Mouse (Mus musculus) forebrain, embryonic 13.5 days (tissue): ENCODE measurements around the gene Stradb. TPM values are rescaled to one million over a fixed set of nuclear protein-coding genes. Genes with fewer than 3 reads are reported as not detected.

ENCODE experiments used
- ATAC-seq: fragments of 200-750 bp; cut with Nextera tagmentation; 2 replicates; pipeline ENCODE4 v1.8.0; 2017
- H3K27ac ChIP-seq: fragments of 300-500 bp; sonication (generic); 2 replicates; pipeline ENCODE4 v1.5.1; 2015; ENCODE audit warnings: inconsistent platforms, mild to moderate bottlenecking, moderate library complexity
- H3K27me3 ChIP-seq: fragments of 300-500 bp; sonication (generic); 2 replicates; pipeline ENCODE4 v1.6.1; 2015; ENCODE audit warnings: mild to moderate bottlenecking, inconsistent platforms
- H3K36me3 ChIP-seq: fragments of 300-500 bp; sonication (generic); 2 replicates; pipeline ENCODE4 v1.6.1; 2015; ENCODE audit warnings: mild to moderate bottlenecking, inconsistent platforms; ENCODE audit not compliant: poor library complexity, severe bottlenecking
- H3K4me1 ChIP-seq: fragments of 300-500 bp; sonication (generic); 2 replicates; pipeline ENCODE4 v1.6.1; 2015; ENCODE audit warnings: inconsistent platforms
- H3K4me2 ChIP-seq: fragments of 300-500 bp; sonication (generic); 2 replicates; pipeline ENCODE4 v1.6.1; 2015; ENCODE audit warnings: inconsistent platforms, mild to moderate bottlenecking, moderate library complexity
- H3K4me3 ChIP-seq: fragments of 300-500 bp; sonication (generic); 2 replicates; pipeline ENCODE4 v1.5.1; 2015; ENCODE audit warnings: mild to moderate bottlenecking, inconsistent platforms
- H3K9ac ChIP-seq: fragments of 300-500 bp; sonication (generic); 2 replicates; pipeline ENCODE4 v1.6.1; 2015; ENCODE audit warnings: mild to moderate bottlenecking, inconsistent platforms
- H3K9me3 ChIP-seq: fragments of 300-500 bp; sonication (generic); replicated peaks from 2 replicates; pipeline ENCODE4 v1.6.1; 2016; ENCODE audit warnings: inconsistent platforms
- WGBS: fragments of 180-500 bp; shearing (Covaris S2); methylation state at CpG from one replicate; pipeline ENCODE4 v1.1.7; 2015; 5-methylcytosine and 5-hydroxymethylcytosine counted together
- polyA plus RNA-seq: library from polyadenylated mRNA; unstranded; fragments of >200 nt; fragmentation: Nextera tagmentation; extraction: Ambion mirVana; gene quantifications from 2 replicates; pipeline ENCODE4 v1.2.1, GENCODE M21; 2015

Stradb gene
- polyA plus RNA-seq, 1 experiment from 2014 or later, result 62.7 TPM

DNA sequence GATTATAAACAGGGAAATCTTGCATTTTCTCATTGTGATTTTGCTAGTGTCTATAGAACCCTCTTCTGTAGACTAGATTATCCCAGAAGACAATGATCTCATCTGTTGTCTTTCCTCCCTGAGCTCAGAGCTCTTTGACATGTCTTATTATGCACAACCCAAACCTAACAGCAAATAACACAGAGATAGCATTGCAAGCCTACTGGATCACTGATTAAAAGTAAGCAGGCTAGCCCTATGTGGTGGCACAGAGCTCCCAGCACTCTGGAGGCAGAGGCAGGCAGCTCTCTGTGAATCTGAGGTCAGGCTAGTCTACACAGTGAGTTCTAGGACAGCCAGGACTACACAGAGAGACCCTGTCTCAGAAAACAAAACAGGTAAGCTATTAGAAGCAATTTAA lies 10.5 kb upstream of the Stradb start:
- Histone ChIP-seq H3K27me3 (no peaks in the 10 kb centered on the region), H3K36me3 (no peaks in the 10 kb centered on the region), H3K4me3 (no peak overlapping the region), H3K27ac (no peak overlapping the region), H3K9ac (no peak overlapping the region), H3K9me3 (no peaks in the 10 kb centered on the region), H3K4me1 (no peaks in the 10 kb centered on the region), H3K4me2 (no peak overlapping the region)
- no peak for ATAC-seq

DNA sequence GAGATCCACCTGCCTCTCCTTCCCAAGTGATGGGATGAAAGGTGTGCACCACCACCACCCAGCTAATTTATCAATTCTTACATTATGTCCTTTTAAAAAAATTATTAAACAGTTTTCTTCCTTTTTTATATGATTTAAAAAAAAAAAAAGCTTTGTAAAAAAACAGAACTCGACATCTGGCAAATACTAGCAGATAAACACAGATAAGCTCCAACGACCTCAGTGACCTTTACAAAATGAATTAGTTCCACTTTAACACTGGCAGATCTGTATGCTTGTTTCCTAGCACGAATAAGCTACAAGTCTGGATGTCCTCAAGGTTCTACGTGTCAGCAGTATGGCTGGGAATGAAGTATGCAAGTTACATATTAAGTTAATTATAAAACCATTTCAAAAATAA lies 5.8 kb upstream of the Stradb start:
- Histone ChIP-seq H3K27ac (no peak overlapping the region), H3K9ac (no peak overlapping the region), H3K4me3 (no peak overlapping the region), H3K27me3 (no peaks in the 10 kb centered on the region), H3K4me2 (no peak overlapping the region), H3K36me3 (no peaks in the 10 kb centered on the region), H3K9me3 (no peaks in the 10 kb centered on the region), H3K4me1 (peaks cover 41% of the 10 kb centered on the region)
- ATAC-seq, result no peak
- 63% methylated on average over 4 of the region's 4 CpGs for WGBS

DNA sequence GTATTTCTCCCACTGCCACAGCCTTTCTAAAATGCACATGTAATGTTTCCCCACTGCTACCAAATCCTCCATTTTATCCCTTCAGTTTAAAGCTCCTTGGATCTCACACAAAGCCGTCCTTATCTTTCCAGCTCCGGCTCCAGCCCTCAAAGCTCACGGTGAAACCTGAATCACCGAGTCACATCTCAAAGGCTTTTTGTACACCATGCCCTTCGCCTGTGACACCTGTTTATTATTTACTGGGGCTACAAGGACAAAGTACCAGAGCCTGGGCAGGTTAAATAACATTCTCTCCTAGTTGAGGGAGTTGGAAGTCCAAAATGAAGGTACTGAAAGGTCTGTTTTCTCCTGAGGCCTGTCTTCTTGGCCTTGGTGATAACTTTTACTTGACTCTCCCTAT lies 3.3 kb upstream of the Stradb start:
- peaks cover 46% of the 10 kb centered on the region for H3K4me1 ChIP-seq
- H3K27me3 ChIP-seq, result no peaks in the 10 kb centered on the region
- H3K4me2 ChIP-seq, result no peak overlapping the region
- no peaks in the 10 kb centered on the region for H3K36me3 ChIP-seq
- 69% methylated on average over 5 of the region's 5 CpGs for WGBS
- ATAC-seq, result no peak
- no peak overlapping the region for H3K4me3 ChIP-seq
- H3K9ac ChIP-seq, result no peak overlapping the region
- H3K27ac ChIP-seq, result no peak overlapping the region
- no peaks in the 10 kb centered on the region for H3K9me3 ChIP-seq

- no peak overlapping the region for H3K9ac ChIP-seq
- peak overlapping the region; percentile 13 for H3K4me2 ChIP-seq
- WGBS, result 82% methylated on average over 6 of the region's 6 CpGs
- no peaks in the 10 kb centered on the region for H3K36me3 ChIP-seq
- H3K9me3 ChIP-seq, result no peaks in the 10 kb centered on the region
- peaks cover 46% of the 10 kb centered on the region for H3K4me1 ChIP-seq
- H3K27ac ChIP-seq, result no peak overlapping the region
- ATAC-seq, result no peak
- no peak overlapping the region for H3K4me3 ChIP-seq
- no peaks in the 10 kb centered on the region for H3K27me3 ChIP-seq
These were observed 2.2 kb upstream of the Stradb start for GRCm38 (mm10) chr1:58971097-58971496.

- no peak; the same call in 1 of the 2 replicates for ATAC-seq
- Histone ChIP-seq H3K27ac (peak overlapping the region; percentile 76), H3K4me1 (peaks cover 46% of the 10 kb centered on the region)
These were observed 414 bp upstream of the Stradb start for GRCm38 (mm10) chr1:58972851-58973365.

GRCm38 (mm10) chr1:58982276-58982675 lies 9.0 kb downstream of the Stradb start:
- Histone ChIP-seq H3K36me3 (peaks cover 41% of the 10 kb centered on the region), H3K4me3 (no peak overlapping the region), H3K27me3 (no peaks in the 10 kb centered on the region), H3K27ac (no peak overlapping the region), H3K9ac (no peak overlapping the region), H3K4me2 (no peak overlapping the region), H3K4me1 (no peaks in the 10 kb centered on the region), H3K9me3 (no peaks in the 10 kb centered on the region)
- no peak for ATAC-seq
- WGBS, result 83% methylated on average over 3 of the region's 3 CpGs

More at GRCm38 (mm10) chr1:58972851-58973365, 414 bp upstream of the Stradb start:
- WGBS, result under 1% methylated on average over 28 of the region's 28 CpGs
- Histone ChIP-seq H3K27me3 (no peaks in the 10 kb centered on the region), H3K9me3 (no peaks in the 10 kb centered on the region), H3K4me2 (peak overlapping the region; percentile 87), H3K9ac (peak overlapping the region; percentile 83), H3K4me3 (peak overlapping the region; percentile 77), H3K36me3 (no peaks in the 10 kb centered on the region; the same call in 1 of the 2 replicates)

GRCm38 (mm10) chr1:58984586-58984985 lies 11.3 kb downstream of the Stradb start:
- no peak overlapping the region for H3K4me3 ChIP-seq
- no peak for ATAC-seq
- H3K4me2 ChIP-seq, result no peak overlapping the region
- H3K36me3 ChIP-seq, result peaks cover 52% of the 10 kb centered on the region
- no peak overlapping the region for H3K9ac ChIP-seq
- no peaks in the 10 kb centered on the region for H3K9me3 ChIP-seq
- H3K27me3 ChIP-seq, result no peaks in the 10 kb centered on the region
- 87% methylated on average over 5 of the region's 5 CpGs for WGBS
- H3K4me1 ChIP-seq, result no peaks in the 10 kb centered on the region
- H3K27ac ChIP-seq, result no peak overlapping the region

DNA sequence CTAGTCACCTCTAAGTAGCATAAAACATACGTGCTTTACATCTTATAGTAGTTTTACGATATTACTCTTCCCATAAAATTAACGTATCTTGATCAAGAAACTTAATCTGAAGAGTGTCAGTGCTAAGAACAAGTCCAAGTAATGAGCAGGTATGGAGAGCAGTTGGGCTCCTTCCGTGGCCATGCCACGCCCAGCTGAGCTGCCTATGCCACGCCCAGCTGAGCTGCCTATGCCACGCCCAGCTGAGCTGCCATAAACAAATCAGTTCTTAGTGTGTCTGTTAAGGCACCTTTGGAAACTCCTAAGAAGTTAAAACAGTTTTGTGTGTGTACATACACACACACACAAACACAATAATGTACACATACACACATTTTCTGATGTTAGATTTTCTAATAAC lies 19.8 kb downstream of the Stradb start:
- Histone ChIP-seq H3K27ac (no peak overlapping the region), H3K27me3 (no peaks in the 10 kb centered on the region), H3K36me3 (peaks cover 46% of the 10 kb centered on the region), H3K4me1 (no peaks in the 10 kb centered on the region), H3K4me2 (no peak overlapping the region), H3K4me3 (no peak overlapping the region), H3K9ac (no peak overlapping the region), H3K9me3 (no peaks in the 10 kb centered on the region)
- WGBS, result 91% methylated on average over 7 of the region's 7 CpGs
- ATAC-seq, result no peak

DNA sequence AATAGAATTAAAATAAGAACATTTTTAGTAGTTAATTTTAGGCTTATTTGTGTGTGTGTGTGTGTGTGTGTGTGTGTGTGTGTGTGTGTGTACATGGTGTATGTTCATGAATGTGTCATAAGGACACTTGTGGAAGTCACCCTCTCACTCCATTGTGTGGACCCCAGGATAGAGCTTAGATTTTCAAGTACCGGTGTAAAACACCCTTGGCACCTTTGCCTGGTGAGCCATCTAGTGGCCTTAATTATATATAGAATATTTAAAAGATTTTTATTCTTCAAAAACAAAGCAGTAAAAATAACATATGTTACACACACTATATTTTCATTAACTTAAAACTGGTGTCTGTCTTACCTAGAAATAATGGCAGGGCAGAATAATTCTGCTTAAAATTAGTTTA lies 20.4 kb downstream of the Stradb start:
- 24% methylated on average over 1 of the region's 1 CpGs for WGBS
- Histone ChIP-seq H3K27ac (no peak overlapping the region), H3K4me1 (no peaks in the 10 kb centered on the region), H3K4me3 (no peak overlapping the region), H3K9me3 (no peaks in the 10 kb centered on the region), H3K4me2 (no peak overlapping the region), H3K36me3 (peaks cover 41% of the 10 kb centered on the region), H3K27me3 (no peaks in the 10 kb centered on the region), H3K9ac (no peak overlapping the region)
- ATAC-seq, result no peak

DNA sequence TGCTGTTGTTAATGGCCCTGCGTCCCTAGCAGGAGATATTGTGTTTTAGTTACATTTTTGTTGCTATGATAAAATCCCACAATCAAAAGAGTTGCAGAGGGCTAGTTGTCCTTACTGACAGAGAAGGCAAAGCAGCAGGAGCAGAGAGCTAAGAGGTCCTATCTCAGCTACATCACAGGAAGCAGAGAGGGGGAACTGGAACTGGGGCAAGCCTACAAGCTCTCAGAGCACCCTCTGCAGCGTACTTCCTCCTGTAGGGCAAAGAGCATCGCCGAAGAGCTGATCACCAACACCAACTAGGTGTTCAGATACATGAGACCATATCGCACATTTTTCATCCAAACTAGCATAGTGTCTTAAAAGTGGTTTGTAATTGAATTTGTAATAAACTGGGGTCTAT lies 22.0 kb downstream of the Stradb start:
- Histone ChIP-seq H3K4me3 (no peak overlapping the region), H3K27me3 (no peaks in the 10 kb centered on the region), H3K4me2 (no peak overlapping the region), H3K9ac (no peak overlapping the region), H3K36me3 (peaks cover 35% of the 10 kb centered on the region), H3K4me1 (no peaks in the 10 kb centered on the region), H3K9me3 (no peaks in the 10 kb centered on the region), H3K27ac (no peak overlapping the region)
- 92% methylated on average over 5 of the region's 5 CpGs for WGBS
- ATAC-seq, result no peak

GRCm38 (mm10) chr1:59009250-59009649 lies 35.9 kb downstream of the Stradb start:
- no peak overlapping the region for H3K4me3 ChIP-seq
- no peaks in the 10 kb centered on the region for H3K36me3 ChIP-seq
- H3K27me3 ChIP-seq, result no peaks in the 10 kb centered on the region
- whole genome bisulfite sequencing, result 50% methylated on average over 4 of the region's 4 CpGs
- no peak overlapping the region for H3K4me2 ChIP-seq
- ATAC-seq, result no peak
- H3K27ac ChIP-seq, result no peak overlapping the region
- H3K9me3 ChIP-seq, result no peaks in the 10 kb centered on the region
- H3K4me1 ChIP-seq, result no peaks in the 10 kb centered on the region
- no peak overlapping the region for H3K9ac ChIP-seq

DNA sequence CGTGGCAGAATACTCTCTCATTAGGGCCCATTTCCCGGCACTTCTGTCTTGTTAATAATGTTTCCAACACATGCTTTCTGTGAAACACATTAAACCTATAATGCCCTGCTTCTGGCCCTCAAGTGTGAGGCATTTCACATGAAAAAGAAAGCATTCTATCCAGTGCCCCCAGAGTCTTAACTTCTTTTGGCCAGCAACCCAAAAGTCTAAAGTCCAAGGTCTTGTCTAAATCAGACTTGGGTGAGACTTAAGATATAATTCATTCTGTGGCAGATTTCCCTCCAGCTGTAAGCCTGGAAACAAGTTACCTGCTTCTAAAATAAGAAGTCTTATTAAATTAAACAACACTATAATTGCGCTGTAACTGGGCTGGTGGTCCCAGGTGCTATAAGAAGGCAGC lies 48.2 kb downstream of the Stradb start:
- H3K36me3 ChIP-seq, result no peaks in the 10 kb centered on the region
- H3K4me1 ChIP-seq, result no peaks in the 10 kb centered on the region
- H3K4me3 ChIP-seq, result no peak overlapping the region
- no peak overlapping the region for H3K9ac ChIP-seq
- ATAC-seq, result no peak
- 73% methylated on average over 3 of the region's 3 CpGs for WGBS
- no peak overlapping the region for H3K27ac ChIP-seq
- H3K9me3 ChIP-seq, result no peaks in the 10 kb centered on the region; the same call in 1 of the 2 replicates
- H3K4me2 ChIP-seq, result no peak overlapping the region
- no peaks in the 10 kb centered on the region for H3K27me3 ChIP-seq

DNA sequence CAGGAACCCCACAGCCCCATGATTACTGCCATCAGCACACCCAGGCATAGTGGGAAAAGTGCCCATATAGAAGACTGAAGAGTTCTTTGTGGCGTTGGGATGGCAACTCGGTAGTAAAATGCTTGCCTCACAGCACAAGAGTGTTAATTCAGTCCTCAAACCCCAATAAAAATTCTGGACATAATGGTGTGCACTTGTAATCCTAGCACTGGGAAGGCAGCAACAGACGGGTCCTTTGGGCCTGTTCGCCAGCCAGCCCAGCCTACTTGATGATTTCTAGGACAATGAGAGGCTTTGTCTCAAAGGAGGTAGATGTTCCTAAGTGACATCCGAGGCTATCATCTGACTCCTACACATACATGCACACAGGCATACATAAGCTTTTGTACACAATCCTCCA lies 64.4 kb downstream of the Stradb start:
- 83% methylated on average over 5 of the region's 5 CpGs for WGBS
- no peaks in the 10 kb centered on the region for H3K9me3 ChIP-seq
- H3K4me2 ChIP-seq, result no peak overlapping the region
- H3K9ac ChIP-seq, result no peak overlapping the region
- H3K36me3 ChIP-seq, result no peaks in the 10 kb centered on the region
- H3K4me3 ChIP-seq, result no peak overlapping the region
- ATAC-seq, result no peak
- no peaks in the 10 kb centered on the region for H3K4me1 ChIP-seq
- no peaks in the 10 kb centered on the region for H3K27me3 ChIP-seq
- H3K27ac ChIP-seq, result no peak overlapping the region
